Mouse (Mus musculus) 3T3-L1 (cell line): ENCODE results near the gene Tubgcp4.
"Not testable (repeated sequence)": the region's sequence is repeated elsewhere in the genome, so short reads cannot be mapped to it uniquely, and the experiment has no call there.

Experiments used
- DNase-seq: peaks from one replicate; pipeline ENCODE4 v3.0.0-alpha.2; 2015; ENCODE audit warnings: low read depth, low spot score

Gene Tubgcp4

DNA sequence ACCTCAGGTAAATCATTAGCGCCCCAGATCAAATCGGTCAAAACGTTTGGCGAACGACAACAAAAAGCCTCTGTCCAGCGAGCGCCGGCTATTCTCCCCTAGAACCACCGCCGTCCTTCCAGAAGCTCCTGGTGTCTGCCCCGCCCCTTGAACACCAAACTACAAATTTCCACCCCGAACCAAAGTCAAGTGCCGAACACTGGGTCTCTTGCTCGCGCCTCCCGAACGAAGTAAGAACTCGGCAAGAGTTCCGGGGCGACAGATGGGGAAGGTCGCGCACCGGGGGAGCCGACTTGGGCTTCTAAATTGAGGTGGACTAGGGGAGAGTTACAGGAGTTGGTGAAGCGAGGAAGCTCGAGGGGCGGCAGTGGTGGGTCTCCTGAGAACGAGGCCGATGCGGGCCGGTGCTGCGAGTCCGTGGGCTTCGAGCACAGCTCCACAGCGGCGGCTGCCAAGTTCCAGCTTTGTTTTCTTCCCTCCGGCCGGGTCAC is at the start of gene Tubgcp4:
Tubgcp4 (plus strand) TSS at position 174 of the 491 bp plus-strand sequence.
- DNase-seq, result peak; percentile 81

DNA sequence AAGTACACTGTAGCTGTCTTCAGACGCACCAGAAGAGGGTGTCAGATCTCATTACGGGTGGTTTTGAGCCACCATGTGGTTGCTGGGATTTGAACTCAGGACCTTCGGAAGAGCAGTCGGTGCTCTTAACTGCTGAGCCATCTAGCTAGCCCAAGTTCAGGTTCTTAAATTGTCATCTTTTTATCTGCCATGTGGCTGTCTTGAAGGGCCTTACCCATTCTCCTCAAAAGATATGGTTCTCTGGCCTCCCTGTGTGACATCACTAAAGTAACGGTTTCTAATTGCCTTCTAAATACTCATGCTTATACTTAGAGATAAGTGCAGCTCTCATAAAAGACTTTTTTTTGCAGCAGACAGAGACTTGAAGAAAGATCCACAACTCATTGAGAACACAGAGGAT is 44.2 kb upstream of the Tubgcp4 start:
- not testable (repeated sequence) for DNase-seq

DNA sequence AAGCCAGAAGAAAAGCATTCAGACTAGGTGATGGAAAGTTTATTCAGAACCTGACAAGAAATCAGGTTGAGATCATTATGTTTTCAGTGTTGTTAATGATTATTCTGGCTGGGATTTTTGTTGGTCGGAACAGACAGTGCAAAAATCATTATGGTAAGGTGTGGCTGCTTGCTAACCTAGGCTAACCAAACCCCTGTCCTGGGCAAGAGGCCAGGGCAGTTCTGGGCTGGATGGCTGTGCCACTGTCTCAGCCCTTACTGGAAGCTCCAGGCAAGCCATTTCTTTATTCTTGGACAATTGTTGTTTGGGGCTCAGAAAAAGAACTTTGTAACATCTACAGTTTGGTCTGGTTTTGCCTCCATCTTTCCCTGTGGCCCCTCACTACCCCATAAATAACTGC is 42.9 kb upstream of the Tubgcp4 start:
- DNase-seq, result peak; percentile 12

DNA sequence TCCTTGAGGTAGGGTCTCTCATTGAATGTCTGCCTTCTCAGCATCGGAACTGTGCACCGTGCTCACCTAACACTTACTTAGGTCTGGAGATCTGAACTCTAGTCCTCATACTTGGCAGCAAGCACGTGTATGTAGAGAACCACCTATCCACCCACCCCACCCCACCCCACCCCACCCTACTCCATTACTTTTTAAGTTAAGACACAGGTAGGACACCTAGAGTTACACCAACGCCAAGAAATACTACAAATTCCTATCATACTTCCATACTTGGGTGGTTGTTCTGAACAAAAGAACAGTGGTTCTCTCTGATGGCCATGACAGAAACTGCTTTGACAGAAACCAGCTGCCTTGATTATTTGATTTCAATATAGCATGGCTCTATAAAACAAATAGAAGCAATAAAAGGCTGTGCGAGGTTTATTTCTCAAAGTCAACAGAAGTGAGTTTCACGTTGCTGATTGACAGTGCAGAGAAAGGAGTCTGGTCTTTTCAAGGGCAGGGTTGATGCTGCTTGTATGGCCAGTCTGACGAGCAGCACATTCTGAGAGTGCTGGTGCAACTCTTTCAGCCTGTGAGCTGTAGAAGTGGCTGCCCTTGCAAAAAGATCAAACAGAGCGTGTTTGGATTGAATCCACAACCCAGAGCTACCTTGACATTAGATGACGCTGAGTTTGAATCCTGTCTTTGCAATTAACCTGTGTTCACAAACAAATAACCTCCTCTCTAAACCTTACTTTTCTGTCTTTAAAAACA is 41.4 kb upstream of the Tubgcp4 start:
- DNase-seq, result no peak

DNA sequence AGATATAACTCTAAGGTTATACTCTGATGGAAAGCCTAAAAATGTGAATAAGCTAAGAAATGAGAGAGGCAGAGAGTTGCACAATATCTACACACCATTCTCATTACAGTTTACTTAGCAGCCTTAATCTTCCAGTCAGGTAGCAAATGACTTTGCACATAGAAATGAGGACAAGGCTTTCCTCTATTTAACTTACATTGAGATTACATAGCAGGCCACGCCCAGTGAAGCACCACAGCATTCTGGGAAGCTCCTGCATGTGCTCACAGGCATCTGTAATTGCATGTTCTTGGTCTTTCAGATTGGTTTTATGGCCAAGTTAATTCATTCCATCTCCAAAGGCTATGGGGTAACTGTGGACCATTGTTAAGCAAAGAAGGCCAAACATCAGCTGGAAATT is 37.6 kb upstream of the Tubgcp4 start:
- DNase-seq, result peak; percentile 4

DNA sequence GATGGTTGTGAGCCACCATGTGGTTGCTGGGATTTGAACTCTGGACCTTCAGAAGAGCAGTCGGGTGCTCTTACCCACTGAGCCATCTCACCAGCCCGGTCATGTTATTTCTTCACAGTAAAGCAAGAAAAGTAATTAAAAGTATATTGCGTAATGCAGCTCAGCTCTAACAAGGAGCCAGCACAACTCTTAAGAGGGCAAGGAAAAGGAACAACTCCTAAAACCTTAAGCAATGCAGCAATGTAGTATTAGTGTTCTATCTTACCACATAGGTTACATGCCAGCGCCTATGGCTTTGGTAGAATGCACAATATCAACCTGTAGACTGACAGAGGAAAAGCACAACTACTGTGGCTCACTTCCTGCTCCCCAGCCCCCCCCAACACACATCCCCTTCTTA is 33.1 kb upstream of the Tubgcp4 start:
- DNase-seq, result no peak

DNA sequence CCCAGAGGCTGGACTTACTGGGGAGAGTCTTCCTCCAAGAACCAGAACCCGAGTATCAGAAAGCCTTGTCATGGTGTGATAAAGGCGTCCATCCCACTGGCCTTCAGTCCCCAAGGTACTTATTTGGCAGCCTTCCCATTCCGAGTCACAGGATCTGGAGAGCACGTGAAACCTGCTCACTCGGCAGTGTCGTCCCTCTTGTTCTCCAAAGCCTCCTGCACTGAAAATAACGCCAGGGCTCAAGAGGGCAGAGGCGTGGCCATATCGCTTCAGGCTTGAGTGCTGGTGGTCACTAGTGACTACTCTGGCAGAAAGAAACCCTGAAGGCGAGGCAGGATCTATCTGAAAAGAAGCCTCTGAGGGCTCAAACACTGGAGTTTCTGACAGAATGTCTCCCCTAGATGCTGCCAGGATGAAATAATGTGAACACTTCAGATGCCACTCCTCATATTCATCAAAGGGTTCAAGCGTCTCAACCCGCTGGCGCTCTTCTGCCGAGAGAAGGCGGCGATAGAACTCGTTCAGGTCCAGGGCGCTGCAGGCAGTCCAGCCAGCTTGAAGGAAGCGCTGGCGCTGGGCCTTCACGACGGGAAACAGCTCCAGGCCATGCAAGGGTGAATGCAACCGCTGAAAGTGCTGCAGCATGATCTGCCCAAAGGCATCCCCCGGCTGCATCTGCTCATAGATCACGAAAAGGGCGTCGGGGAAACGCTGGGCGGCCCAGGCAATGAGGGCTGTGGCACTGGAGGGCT is 31.0 kb upstream of the Tubgcp4 start:
- DNase-seq, result peak; percentile 15

DNA sequence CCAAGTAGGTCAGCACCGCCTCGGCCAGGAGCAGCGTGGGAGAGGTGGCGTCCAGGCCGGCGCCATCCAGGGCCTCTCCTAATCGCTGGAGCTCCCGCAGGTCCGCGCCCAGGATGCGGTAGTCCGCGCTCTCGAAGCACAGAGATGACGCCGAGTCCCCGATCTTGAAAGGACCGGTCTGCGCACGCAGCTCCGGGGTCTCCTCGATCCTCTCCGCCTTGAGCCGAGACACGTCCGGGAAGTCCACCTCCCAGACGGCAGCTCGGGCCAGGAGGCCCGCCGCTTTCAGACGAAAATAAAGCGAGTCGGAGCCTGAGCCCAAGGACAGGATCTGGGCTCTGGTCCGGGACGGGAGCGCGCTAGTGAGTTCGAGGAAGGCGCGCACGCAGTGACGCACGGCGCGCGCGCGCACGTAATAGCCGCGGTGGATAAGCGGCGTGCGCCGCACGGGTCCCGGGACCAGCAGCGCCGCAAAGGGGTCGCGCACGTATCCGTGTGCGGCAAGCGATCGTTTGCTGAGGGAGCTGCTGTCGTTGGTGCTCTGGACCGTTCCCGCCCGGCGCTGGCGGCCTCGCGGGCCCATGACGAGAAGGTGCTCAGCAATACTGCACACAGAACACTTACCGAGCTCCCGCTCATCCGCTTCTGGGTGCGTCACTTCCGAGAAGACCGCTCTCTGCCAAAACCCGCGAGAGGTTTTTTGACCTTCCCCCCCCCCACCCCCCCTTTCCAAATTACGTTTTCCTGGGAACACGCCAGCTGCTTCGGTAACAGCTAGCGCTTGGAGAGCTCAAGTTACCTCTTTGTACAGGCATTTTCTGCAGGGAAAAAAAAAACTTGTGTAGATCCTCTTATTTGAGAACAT is 30.2 kb upstream of the Tubgcp4 start, which contains the start of the genes Adal and Lcmt2:
Adal (plus strand) TSS at position 411 of the 865 bp plus-strand sequence.
Lcmt2 (minus strand) TSS at position 636 of the 865 bp plus-strand sequence.
- DNase-seq, result peak; percentile 87

DNA sequence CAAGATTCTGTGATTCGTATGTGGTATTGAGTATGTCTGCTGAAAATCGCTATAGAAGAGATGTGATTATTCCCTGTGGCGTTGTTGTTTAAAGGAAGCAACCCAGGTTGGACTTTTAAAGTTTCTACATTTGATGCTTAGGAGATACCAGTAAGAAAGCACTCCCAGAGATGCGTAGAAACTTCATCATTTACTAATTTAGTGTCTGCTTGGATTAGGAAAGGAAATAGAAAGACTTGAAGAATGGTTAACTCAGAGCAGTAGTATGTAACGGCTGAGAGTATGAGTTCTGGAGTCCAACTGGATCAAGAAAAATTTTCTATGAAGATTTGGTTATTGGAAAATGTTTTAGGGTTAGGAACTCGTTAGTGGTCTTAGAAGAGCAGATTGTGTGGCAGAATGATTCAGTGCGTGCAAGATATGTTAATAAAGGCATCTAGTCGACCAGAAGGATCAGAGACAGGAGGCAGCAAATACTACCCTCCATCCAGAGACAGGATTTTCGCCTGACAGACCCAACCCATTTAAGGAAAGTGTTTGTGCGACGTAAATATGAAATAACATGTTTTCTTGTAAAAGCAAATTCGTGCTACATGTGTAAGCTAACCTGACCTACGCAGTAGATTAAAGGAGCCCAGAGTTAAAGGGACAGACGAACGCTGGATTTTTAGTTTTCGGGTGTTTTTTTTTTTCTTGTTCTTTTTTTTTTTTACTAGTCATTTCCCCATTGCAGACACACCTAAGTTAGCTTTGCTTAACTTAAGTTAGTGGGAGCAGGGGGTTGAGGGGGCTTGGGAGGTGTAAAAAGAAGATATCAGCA is 29.0 kb upstream of the Tubgcp4 start:
- DNase-seq, result peak; percentile 38

DNA sequence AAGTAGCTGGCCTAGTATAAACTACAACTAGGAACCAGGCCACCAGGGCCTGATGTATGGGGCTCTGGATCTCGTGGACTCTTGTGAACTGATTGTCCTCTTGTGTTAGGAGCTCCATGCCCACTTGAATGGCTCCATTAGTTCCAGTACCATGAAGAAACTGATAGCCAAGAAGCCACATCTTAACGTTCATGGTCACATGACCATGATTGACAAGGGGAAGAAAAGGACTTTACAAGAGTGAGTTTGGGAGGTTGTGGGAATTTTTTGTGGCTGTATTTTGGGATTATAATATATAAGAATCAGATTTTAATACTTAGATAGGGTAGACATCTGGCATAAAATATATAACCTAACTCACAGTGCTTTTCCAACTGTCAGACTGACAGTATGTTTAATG is 28.0 kb upstream of the Tubgcp4 start:
- DNase-seq, result no peak

DNA sequence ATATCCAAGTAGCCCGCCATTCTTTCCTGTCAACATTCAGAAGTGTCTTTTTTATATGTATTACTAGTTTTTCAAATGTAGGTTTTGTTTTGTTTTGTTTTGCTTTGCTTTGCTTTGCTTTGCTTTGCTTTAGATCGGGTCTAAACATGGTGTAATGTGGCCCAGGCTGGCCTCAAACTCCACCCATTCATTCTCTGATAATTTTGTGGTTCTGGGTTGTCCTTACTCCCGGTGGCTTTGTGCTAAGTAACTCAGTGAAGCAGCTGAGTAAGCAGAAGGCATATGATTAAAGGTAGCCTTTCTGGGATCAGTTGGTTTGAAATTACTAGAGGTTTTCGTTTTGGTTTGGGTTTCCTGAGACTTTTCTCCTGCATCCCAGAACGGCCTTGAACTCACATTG is 20.8 kb upstream of the Tubgcp4 start:
- DNase-seq, result no peak

DNA sequence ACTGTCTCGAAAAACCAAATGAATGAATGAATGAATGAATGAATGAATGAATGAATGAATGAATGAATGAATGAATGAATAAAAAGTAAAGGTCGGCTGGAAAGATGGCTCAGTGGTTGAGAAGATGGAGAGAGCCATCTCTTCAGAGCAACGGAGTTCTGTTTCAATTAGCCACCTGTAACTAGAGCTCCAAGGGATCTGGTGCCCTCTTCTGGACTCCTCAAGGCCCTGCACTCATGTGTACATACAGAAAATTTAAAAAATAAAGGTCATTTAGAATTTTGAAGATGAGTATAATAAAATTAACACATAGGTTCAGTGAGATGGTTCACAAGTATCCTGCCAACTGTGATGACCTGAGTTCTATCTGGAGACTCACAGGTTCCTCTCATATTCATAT is 17.4 kb upstream of the Tubgcp4 start:
- peak; percentile 35 for DNase-seq

DNA sequence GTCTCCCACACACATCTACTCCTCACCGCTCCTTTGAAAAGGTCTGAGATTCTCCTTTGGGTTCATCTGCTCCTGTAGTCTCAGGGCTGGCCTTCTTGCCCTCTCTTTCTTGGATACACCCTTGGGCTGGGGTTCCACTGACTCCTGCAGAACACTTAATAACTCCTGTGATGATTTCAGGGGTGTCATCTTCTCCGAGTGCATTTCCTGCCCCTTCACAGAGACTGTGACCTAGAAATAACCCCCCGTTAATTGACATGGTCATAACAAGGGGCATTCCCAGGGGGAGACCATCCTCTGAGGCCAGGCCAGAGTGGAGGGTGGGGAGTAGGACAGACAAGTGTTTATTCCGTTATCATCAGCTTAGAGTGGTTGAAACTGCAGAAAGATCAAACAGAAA is 1.3 kb upstream of the Tubgcp4 start:
- no peak for DNase-seq

DNA sequence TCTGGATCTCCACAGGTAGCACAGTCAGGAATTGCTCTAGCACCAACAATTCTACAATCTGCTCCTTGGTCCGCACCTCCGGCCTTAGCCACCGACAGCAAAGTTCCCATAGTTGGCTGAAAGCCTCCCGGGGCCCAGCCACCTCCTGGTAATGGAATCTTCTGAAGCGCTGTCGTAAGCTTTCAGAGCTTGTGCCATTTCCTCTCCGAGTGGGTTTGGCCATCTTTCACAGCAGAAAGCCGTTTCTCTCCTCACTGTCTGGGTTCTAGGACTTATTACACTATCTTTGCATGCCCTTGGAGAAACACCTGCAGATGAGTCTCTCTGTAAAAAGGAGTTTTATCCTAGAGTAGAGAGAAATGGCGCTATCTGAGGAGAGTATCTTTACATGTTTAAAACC is 552 bp upstream of the Tubgcp4 start:
- DNase-seq, result peak; percentile 45

DNA sequence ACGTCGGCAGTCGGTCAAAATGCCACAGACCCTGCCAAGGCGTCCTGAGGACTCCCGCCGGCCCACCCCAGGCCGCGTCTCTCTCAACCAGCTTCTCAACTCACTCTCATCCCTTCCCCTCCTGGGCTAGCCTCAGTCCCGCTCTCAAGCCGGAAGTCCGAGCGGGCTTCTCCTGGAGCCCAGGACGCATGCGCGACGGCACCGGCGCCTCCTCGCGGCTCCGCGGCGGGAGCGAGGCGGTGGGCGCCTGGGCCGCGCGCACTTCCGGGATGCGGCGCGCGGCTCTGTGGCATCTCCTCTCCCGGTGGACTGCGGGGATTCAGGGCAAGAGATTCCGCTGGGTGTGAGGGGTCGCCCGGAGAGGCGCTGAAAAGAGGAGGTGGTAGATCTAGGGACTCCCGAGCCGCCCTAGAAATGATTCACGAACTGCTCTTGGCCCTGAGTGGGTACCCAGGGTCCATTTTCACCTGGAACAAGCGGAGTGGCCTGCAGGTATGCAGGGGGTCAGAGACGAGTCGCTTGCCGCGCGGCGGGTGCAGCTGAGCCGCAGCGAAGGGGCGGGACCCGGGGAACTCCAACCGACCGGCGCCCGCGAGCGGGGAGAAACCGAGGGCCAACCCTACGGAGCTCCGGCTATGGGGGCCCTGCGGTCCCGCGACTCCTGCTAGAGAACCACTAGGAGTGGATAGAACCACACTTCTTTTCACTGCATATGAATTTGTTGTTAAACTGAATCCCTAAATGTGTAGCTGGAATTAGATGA is 707 bp downstream of the Tubgcp4 start, which contains the start of gene Zscan29:
Zscan29 (minus strand) TSS at position 146 of the 763 bp plus-strand sequence.
- DNase-seq, result peak; percentile 91

DNA sequence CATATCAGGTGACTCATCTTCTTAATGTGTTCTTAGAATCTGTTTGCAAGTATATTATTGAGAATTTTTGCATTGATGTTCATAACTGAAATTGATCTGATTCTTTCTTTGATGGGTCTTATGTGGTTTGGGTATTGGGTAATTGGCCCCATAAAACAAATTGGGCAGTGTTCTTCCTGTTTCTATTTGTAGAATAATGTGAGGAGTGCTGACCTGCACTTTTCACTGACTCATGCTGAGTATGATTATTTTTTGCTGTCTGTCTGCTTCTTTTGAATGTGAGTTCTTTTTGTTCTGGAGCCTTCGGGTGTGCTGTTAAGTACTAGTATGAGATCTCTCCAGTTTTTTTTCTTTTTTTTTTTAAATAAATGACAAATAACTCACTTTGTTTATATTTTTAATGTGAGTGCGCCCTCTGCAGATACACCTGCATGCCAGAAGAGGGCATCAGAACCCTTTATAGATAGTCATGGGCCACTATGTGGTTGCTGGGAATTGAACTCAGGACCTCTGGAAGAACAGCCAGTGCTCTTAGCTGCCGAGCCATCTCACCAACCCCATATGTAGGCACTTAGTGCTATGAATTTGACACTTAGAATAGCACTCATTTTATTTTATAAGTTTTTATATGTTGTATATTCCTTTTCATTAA is 8.5 kb downstream of the Tubgcp4 start:
- DNase-seq, result peak; percentile 27

DNA sequence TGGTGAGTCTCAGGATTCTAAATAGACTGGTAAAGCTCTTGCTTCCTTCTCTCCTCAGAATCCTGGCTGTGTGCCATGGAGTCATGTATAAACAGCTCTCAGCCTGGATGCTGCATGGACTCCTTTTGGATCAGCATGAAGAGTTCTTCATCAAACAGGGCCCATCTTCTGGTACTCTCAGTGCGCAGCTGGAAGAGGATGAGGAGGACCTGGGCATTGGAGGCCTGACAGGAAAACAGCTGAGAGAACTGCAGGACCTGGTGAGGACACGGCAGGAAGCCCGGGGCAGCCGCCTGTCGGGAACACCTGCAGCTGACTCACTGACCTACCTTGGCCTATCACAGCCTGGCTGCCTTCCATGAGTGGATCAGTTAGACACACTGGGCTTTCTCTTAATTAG is 13.0 kb downstream of the Tubgcp4 start:
- DNase-seq, result no peak

DNA sequence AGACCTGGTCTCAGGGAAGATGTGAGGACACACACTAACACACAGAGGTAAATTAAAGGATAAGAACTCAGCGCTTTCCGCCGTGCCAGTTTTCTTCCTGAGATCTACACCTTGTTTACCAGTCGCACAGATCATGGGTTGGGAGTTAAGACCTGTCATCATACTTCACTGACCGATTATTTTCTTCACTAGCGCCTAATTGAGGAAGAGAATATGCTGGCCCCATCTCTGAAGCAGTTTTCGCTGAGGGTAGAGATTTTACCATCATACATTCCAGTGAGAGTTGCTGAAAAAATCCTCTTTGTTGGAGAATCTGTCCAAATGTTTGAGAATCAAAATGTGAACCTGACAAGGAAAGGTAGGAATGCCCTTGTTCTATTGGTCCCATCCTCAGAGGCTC is 13.7 kb downstream of the Tubgcp4 start:
- DNase-seq, result no peak

DNA sequence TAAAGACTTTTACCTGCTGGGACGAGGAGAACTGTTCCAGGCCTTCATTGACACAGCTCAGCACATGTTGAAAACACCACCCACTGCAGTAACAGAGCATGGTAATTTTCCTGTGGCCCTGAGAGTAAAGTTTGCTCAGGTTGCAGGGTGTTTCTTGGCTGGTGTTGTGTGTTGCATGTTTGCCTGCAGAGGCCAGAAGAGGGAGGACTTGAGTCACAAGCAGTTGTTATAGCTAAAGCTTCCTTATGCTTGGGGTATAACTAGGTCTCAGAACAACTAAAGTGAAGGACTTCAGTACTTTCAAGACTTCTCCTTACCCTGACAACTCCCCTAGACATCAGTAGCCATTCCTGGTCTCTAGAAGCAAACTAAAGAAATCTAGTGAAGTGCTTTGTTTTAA is 18.1 kb downstream of the Tubgcp4 start:
- peak; percentile 40 for DNase-seq

DNA sequence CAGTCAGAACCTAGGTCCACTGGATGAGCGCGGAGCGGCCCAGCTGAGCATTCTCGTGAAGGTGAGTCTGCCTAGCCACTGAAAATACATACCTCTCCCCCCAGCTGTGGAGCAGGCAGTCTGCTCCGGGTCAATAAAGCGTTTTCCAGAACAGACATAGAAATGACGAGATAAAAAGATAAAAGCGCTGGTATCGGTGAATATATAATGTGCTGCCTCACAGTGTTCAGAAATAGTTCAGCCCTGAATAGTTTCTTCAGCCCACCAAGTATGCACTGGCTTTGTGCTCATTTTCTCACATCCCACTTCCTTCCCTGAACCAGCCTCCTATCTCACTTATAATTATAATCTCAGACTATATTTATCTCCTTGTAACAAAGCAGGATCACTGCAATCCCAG is 25.0 kb downstream of the Tubgcp4 start:
- no peak for DNase-seq
